Mouse (Mus musculus) T-cell, adult 2 months (primary cell): ENCODE data around the gene 4930507D05Rik.
A peak's percentile ranks its signal among the peaks of the same experiment; 100 is the strongest.
"Not testable (repeated sequence)": the region's sequence is repeated elsewhere in the genome, so short reads cannot be mapped to it uniquely, and the experiment has no call there.

Experiments used
- DNase-seq: peaks from one replicate; pipeline ENCODE4 v3.0.0; 2022; ENCODE audit warnings: low spot score

4930507D05Rik gene

GRCm38 (mm10) chr10:62449364-62450279 is at the start of gene 4930507D05Rik, which contains the start of gene Supv3l1:
Gene 4930507D05Rik, plus strand, starts transcription at chr10:62449489.
Gene Supv3l1, minus strand, starts transcription at chr10:62449738.
- DNase-seq: peak; percentile 89

- DNase-seq: no peak
Observed at GRCm38 (mm10) chr10:62401641-62402111, 47.6 kb upstream of the 4930507D05Rik start.

GRCm38 (mm10) chr10:62404901-62405300 is 44.4 kb upstream of the 4930507D05Rik start:
- peak; percentile 34 for DNase-seq

- peak; percentile 46 for DNase-seq
Observed at GRCm38 (mm10) chr10:62410943-62411342, 38.3 kb upstream of the 4930507D05Rik start.

- no peak for DNase-seq
Observed at GRCm38 (mm10) chr10:62411431-62412410, 37.6 kb upstream of the 4930507D05Rik start.

- DNase-seq: no peak
Observed at GRCm38 (mm10) chr10:62412906-62413605, 36.2 kb upstream of the 4930507D05Rik start.

- DNase-seq: no peak
Observed at GRCm38 (mm10) chr10:62413606-62413982, 35.7 kb upstream of the 4930507D05Rik start.

GRCm38 (mm10) chr10:62418831-62419356 is 30.4 kb upstream of the 4930507D05Rik start:
- DNase-seq: no peak

GRCm38 (mm10) chr10:62419422-62419821 is 29.9 kb upstream of the 4930507D05Rik start:
- no peak for DNase-seq

- no peak for DNase-seq
Observed at GRCm38 (mm10) chr10:62420399-62420798, 28.9 kb upstream of the 4930507D05Rik start.

- DNase-seq: no peak
Observed at GRCm38 (mm10) chr10:62421127-62421526, 28.2 kb upstream of the 4930507D05Rik start.

GRCm38 (mm10) chr10:62422255-62422654 is 27.0 kb upstream of the 4930507D05Rik start, which contains the start of gene Hkdc1:
Gene Hkdc1, minus strand, starts transcription at chr10:62422491.
- DNase-seq: no peak

- DNase-seq: no peak
Observed at GRCm38 (mm10) chr10:62425081-62425871, 24.0 kb upstream of the 4930507D05Rik start.

- DNase-seq: no peak
Observed at GRCm38 (mm10) chr10:62430427-62430826, 18.9 kb upstream of the 4930507D05Rik start.

- DNase-seq: no peak
Observed at GRCm38 (mm10) chr10:62450280-62450640, 971 bp downstream of the 4930507D05Rik start.

GRCm38 (mm10) chr10:62452001-62452400 is 2.7 kb downstream of the 4930507D05Rik start:
- not testable (repeated sequence) for DNase-seq

- DNase-seq: no peak
Observed at GRCm38 (mm10) chr10:62461321-62461720, 12.0 kb downstream of the 4930507D05Rik start.

GRCm38 (mm10) chr10:62469736-62470135 is 20.4 kb downstream of the 4930507D05Rik start:
- DNase-seq: no peak

GRCm38 (mm10) chr10:62471105-62471504 is 21.8 kb downstream of the 4930507D05Rik start:
- DNase-seq: no peak

GRCm38 (mm10) chr10:62474944-62475343 is 25.7 kb downstream of the 4930507D05Rik start:
- no peak for DNase-seq
